Mouse (Mus musculus) cerebellum, adult 9-10 months (tissue): Measurements from ENCODE around the gene Krt80.
A peak's percentile ranks its signal among the peaks of the same experiment; 100 is the strongest.

Source experiments
- DNase-seq: peaks from one replicate; pipeline ENCODE4 v3.0.0; 2022

Gene Krt80

DNA sequence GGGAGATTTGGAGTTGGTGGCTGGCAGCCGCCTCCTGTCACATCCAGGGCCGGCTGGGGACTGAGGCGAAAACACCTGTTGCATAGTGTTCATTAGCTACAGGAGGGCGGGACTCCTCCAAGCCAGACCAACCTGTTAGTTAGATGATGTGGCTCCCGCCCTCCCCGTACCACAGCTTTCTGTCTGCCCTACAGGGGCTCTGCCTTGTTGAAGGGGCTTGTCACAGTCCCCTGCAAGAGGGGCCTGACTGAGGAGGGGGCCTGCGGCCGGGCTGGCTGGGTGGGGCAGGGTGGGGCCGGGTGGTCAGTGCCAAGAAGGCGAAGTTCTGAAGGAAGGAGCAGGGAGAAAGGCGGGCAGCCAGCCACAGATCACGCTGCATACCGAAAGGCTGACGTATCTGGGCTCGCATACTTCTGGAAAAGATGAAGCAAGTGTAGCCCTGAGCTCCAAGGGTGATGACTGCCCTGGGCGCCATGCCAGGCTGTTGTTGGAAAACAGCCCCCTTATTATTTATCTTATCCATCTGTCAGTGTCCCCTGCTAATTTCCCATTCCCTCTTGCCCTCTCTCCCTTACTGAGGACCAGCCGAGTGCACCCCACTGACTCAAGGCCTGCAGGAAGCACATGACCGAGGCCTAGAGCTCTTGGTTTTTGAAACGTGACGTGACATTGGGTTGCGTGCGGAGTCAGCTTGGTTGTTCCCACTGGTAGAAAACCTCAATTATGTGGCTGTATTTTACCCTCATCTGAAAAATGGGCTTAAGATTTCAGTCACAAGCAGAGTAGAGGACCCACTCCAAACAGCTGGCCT, at the start of gene Krt80:
Gene Krt80, minus strand, starts transcription at position 62 of the 811 bp plus-strand sequence.
- DNase-seq: no peak

DNA sequence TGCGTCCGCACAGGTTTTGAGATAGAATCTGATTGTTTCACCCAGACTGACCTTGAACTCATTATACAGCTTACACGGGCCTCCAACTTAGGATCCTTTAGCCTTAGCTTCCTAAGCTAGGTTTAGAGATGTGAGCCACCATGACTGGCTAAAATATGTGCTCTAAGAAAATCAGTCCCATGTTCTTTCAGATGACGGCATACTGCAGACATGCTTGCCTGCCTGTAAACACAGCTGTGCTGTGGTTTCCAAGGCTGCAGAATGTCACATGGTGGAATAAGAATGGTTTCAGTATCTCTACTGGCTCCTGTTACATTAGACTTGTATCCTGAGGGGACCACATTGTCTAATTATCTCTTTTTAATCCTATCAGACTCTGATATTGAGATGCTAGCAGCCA, 49.0 kb upstream of the Krt80 start:
- no peak for DNase-seq

DNA sequence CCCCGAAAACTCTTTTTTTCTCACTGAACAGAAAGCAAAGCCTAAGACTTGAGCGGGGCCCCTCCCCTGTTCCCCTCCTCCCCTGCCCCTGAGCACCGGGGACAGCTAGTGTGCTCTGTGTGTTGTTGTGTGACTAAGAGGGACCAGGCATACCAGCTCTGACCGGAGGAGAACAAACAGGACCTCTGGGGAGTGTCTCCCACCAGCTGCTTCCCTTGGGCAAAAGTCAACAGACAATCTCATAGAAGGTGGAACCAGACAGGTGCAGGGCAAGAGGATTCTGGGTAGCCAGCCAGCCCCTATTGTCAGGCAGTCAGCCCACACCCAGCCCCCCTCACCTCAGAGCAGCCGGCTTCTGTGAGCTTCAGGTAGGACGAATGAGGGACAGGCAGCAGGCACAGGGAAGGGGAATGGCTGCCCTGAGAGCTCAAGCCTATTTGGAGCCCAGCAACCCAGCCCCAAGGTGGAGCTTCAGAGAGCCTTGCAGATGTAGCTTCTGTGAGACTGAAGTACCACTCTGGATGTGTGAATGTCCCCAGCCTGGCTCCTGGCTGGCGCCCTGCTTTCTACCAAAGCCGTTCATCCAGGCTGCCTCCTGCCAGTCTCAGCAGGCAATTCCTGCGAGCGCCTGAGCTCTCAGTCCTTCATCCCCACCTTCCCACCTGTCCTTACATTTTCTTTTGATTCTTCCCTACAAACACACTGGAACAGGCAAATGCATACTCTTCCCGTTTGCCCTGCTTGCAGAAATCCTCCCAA, 45.0 kb upstream of the Krt80 start:
- DNase-seq: peak; percentile 38

DNA sequence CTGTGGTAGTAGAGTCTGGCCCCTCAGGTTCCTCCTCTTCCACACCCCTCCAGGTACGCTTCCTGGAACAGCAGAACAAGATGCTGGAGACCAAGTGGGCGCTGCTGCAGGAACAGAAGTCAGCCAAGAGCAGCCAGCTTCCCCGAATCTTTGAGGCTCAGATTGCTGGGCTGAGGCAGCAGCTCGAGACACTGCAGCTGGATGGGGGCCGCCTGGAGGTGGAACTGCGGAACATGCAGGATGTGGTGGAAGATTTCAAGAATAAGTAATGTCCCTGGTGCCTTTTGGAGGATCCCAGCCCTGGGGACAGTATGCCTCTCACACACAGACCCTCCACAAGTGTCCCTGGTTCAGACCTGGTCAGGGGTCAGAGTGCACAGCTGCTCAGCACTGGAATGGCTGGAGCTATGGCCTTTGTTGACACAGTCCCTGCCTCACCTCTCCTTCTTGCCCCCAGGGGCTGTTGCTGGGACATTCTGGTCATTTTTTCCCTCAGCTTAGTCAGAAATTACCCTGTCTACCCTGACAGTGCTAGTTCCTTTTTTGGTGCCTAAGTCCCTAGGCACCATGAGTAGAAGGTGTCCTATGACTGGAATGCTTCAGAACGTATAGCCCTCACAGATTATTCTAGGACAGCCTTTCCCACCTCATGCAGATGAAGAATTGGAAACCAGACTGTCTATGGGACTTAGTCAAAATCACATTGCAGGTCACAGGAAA, 44.1 kb upstream of the Krt80 start:
- no peak for DNase-seq

DNA sequence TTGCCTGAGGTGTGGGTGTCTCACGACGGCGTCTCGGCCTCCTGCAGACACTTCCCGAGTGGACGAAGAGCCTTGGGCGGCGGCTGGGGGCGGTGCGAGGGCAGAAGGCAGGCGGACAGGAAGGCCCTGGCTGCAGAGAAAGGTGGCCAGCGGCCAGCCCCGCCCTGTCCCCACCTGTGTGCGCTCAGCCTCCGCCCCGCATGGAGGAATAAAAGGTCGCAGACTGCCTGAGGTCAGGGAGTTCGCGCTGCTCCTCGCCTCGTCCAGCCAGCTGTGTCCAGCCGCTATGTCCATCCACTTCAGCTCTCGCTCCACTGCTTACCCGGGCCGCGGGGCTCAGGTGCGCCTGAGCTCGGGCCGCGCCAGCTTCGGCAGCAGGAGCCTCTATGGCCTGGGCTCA, 42.2 kb upstream of the Krt80 start:
- DNase-seq: no peak

DNA sequence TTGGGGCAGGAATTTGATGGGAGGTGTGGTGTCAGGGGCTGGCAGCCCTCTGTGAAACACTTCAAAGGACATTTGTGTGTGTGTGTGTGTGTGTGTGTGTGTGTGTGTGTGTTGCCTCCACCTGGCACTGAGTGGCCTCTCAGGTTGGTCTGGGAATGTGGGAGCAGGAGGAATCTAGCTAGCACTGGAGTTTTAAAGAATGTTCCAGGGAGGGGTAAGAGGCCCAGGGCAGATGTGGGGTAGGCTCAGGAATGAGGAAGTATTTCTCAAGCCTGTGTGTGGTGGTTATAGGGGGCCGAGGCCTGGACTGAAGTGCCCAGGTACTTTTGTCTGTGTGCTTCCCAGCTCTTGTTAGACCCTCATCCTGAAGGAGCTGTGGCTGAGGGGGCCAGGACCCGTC, 40.8 kb upstream of the Krt80 start, which contains the start of gene Krt7:
Gene Krt7, plus strand, starts transcription at position 269 of the 400 bp plus-strand sequence.
- no peak for DNase-seq

DNA sequence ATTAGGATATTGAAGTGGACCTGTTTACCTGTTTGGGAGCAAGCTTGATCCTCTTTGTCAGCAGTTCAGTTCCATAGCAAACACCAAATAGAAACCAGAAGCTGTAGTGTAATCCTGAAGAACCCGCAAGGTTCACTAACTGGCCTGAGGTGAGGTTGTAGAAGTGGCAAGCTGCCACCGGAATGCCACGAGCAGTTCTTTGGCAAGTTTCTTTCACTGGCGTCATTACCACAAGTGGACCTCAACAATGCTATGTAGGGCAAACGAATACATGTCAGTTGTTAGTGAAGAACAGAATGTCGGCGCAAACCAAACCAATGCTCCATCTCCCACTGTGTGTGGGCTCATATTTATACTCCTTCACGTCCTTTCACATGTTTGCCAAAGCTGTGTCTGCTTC, 28.3 kb upstream of the Krt80 start:
- no peak for DNase-seq

DNA sequence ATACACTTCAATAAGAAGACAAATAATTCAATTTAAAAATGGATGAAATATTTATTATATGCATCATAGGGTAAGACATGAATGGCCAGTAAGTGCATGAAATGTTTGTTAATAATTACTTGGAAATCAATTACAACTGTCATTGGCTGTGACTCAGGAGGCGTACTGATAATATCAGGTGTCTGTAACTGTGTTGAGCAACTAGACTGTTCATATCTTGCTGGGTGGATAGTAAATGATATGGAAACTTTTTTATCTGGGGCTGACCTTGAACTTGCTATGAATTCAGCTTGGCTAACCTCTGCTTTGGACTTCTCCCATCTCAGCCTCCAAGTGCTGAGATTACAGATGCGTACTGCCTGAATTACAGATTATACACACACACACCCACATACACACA, 27.7 kb upstream of the Krt80 start:
- no peak for DNase-seq

DNA sequence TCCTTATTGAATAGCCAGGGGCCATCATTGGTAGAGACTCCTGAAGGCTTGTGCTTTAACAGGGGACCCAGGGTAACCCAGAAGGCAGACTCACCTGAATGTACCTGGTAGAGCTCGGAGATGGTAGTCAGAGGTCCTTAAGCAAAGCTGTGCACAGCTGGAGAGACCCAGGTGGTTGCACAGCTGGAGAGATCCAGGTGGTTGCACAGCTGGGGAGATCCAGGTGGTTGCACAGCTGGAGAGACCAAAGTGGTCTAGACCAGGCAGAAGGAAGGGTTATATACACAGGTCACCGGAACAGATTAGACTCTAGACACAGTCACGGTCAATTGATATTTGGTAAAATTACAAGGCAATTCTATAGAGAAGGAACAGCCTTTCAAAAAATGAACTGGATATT, 27.0 kb upstream of the Krt80 start:
- no peak for DNase-seq

DNA sequence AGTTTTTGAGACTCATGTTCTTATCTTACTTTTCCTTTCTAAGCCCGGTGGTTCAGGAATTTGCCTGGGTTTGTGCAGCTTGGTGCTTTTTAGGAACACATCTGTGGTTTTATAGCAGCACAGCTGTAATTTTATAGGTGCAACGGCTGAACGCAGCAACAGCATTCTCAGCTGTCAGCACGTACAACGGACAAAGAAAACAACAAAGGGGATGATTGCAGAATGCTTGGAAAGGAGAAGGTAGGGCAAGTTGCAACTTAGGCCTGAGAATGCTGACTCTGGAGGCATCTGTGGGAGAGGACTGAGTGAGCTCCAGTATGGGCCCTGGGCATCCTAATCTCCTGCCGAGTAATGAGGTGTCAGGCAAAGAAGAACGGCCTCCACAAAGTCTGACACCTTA, 26.5 kb upstream of the Krt80 start:
- no peak for DNase-seq

DNA sequence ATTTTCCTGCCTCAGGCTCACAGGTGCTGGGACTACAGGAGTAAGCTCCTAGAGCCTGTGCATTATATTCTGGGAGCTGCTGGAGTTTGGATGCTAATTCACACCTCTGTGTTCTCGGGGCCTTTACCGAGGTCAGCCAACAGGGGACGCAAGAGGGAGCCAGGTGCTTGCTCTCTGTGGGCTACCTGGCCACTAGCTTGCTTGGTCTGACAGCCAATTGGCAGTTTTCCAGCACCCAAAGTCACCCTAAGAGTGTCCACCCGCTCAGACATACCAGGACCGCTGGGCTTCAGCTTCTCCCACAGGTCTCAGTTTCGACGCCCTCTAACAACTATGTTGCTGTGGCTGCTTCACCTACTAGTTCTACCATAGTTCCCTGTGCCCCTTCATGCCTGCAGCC, 24.9 kb upstream of the Krt80 start:
- DNase-seq: no peak

DNA sequence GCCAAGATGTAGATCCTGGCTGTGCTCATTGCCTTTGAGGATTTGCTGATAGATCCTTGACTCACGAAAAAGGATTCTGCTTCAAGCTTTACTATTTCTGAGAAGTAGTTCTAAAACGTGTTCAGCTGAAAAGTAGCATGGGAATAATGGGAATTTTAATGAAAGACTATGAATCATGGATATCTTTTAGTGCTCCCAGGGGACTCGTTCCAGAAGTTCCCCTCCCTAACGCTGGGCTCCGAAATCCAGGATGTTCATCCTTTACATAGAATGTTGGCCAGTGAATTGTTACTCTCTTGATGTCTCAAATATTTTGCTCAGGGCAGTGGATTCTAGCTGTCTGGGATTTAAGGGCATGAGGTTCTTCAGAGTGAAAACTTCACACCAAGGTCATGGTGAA, 22.3 kb upstream of the Krt80 start:
- DNase-seq: no peak

DNA sequence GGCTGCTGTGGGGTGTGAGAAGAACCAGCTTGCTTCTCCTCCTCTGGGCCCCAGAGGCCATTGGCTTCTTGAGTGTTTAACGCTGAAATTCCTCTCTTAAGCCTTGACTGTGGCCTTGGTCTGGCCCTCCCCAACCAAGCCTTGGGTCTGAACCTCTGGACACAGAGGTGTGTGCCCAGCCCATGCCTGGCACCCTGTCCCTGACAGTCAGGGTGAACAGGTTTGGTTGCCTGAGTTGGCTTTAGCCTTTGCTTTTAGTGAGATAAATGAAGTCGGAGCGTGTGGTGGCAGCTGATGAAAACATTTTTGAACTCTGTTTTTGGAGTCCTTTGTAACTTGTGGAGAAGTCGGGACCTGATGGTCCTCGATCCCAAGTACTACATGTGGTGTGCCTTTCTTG, 20.2 kb upstream of the Krt80 start:
- no peak for DNase-seq

DNA sequence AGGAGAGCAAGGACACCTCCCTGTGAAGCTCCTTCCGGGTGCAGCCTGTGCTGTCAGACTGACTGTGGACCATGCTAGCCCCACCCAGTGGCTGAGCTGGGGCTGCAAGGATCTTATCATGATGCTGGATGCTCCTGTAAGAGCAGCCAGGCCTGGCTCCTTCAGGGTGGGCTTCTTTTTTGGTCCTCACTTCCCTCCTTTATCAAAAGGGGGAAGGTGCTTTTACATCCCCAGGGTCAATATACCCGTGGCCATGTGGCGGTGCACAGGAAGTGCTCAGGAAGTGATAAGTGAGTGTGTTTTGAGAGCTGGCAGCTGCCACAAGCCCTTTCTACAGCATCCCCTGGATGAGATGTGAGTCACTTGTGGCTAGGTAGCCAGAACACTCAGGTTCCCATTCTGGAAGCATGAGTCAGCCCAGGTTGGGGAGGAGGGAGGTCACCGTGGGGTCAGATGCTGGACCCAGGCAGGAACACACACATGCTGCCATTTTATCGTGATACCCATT, 18.1 kb upstream of the Krt80 start:
- no peak for DNase-seq

DNA sequence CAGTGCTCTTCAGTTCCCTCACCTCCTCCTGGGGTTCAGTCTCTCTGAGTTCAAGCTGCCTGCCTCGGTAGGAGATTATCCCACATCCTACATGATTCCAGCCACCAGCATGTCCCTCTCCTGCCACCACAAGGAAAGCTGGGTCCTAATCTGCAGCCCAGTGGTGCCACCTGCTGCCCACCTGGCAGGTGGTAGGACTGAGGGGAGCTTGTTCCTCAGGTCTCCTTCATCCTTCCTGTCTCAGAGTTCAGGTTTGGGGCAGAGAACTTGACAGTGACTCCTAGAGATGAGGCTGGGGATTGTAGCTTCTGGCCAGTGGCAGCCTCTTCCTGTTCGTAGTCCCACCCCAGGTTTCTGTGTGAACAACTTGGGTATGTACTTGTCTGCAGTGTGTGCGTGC, 17.2 kb upstream of the Krt80 start:
- no peak for DNase-seq

DNA sequence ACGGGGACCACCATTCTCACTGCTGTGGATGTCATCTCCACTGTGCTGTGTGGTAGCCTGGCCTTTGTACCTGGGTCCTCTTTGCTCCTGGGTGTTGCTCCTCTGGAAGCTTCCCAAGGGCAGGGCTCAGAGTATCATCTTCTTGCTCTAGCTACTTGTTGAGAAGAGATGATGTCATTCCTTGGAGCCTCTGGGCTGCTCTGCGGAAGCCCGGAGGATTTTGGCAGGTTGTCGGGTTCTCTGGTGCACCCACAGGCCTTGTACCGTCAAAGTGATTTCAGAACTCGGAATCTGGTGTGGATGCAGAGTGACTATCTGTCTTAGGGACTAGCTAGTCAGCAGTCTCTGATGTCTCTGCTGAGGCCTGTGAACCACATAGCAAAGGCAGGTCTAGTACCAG, 15.1 kb upstream of the Krt80 start:
- DNase-seq: no peak

DNA sequence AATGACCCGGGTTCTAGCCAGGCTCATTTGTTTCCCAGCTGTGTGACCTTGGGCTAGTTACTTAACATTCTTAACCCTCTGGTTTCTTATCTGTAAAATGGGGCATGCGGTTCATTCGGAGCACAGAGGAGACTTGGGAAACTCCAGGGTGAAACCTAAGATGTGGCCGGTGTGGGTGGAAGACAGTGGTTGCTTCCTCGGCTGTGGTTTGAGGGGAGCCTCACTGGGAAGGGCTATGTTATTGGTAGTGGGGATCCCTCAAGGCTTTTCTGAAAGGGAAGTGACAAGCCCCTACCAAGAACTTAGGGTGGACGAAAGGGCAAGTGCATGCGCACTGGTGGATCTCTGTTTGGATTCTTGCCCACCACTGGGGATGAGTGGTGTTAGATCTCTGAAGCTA, 14.6 kb upstream of the Krt80 start:
- no peak for DNase-seq

DNA sequence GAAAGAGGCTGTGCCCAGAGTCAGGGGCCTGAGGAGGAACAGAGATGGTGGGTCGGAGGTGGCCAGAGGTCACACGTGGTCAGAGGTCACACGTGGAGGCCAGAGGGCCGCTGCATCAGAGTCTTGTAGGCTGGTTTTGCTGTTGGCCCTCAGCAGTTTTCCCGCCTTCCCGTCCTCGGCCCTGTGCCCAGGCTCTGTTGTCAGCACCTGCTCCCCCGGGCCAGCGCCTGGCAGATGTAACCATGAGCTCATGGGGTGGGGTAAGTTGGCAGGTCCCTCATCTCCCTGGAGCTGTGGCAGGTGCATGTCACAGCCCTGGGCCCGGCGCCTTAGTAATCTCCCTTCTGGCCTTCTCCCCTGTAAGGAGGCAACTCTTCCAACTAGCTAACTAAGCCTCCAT, 12.8 kb upstream of the Krt80 start:
- peak; percentile 73 for DNase-seq

DNA sequence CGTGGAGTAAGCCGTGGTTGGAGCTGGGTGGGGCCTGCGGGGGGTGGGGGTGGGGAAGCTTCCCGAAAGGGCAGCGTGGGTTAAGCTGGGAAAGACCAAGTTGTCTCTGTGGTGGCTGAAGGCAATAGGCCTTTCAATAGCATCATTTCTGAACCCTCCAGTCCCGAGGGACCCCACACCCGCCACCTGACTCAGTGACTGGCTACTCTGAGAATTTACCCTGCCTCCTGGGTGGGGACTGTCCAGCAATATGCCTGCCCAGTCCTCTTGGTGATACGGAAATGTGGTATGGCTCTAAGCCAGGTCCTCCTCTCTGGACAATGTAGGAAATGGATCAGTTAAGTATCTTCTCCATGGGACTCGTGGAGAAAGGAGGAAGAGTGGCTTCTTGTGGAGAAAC, 11.8 kb upstream of the Krt80 start:
- DNase-seq: no peak

DNA sequence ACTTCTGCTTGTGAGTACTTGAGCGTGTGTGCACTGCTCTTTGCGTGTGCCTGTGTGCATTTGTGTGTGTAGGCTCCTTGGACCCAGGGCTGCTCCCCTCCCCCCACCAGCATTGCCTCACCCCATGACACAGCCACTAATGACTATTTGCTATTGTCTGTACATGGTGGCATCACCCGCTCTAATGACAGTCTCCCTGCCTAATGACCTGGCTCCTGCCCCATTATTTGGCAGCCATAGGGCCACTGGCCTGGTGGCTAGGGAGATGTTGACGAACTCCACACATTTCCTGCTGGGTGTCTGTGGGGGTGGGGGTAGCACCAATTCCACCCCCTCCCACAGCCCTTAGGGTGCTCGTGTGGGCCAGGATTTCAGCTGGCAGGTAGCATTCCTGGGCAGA, 8.7 kb upstream of the Krt80 start:
- DNase-seq: no peak

DNA sequence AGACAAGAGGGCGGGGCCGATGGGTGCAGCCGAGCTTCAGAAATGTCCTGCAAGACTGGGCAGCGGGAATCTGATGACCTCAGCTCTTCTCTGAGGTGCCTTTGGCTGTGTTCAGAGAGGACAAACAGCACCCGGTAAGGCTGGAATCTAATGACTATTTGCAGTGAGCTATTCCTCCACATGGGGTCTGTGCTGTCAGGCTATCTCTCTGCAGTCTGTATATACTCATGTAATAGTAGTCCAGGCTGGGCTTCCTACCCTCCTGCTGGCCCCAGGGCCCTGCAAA, 6.8 kb upstream of the Krt80 start:
- no peak for DNase-seq

DNA sequence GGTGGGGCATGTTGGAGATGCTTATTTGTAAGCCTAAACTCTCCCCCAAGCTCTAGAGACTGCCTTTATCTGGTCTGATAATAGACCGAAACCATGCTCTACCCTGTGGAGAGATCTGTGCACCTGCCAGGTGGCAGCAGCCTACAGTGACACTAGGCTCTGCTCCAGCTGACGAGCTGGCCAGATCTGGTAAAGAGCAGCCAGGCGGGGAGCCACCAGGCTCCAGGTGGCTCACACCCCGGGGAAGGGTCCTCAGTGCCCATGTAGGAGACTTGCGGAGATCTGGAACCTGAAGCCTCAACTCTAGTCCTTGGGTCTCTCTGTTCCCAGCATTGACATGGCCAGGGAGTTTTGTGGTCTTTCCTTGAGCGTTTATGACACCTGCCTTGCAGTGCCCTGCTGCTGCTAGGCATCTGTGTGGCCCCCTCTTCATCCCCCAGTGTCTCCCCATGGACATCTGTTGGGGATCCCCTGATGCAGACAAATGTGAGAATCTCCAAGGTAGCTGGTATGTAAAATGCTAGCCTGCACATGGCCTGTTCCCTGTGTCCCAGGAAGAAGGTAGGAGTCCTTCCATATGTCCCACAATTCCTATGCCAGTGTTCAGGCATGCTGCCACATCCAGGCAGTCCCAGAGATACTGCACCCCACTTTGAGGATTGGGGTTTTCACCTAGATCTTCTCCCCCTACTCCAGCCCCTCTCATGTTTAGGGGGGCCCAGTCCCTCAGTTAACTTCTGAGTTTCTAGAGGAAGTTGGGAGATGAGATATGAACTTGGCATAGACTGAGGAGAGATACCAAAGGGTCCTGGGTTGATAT, 6.2 kb upstream of the Krt80 start:
- peak; percentile 80 for DNase-seq

DNA sequence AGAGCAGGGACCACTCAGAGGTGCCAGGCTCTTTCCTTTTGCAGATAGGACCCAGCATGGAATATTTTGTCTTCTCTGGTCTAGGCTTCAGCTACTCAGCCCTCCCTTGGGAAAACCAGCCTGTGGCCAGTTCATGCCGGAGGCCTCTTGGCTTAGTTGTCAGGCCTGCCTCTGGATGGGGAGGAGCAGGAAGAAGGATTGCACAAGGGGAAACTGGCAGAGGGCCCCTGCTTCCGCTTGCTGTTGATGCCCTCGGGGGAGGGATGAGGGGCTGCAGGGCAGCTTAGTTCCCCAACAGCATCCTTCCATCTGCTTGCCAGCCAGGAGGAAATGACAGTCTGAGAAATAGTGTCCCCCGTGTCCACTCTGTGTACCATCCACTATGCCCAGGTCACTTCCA, 4.9 kb upstream of the Krt80 start:
- no peak for DNase-seq
